Mouse (Mus musculus) kidney, postnatal 0 days (tissue): ENCODE results near the gene Tmem202. TPM values are rescaled to one million over a fixed set of nuclear protein-coding genes. Genes with fewer than 3 reads are reported as not detected.

Experiments
- ATAC-seq: fragments of 200-750 bp; cut with Nextera tagmentation; replicated peaks from 2 replicates; pipeline ENCODE4 v1.8.0; 2017; ENCODE audit warnings: low read depth, moderate number of reproducible peaks, moderate TSS enrichment, moderate library complexity; ENCODE audit not compliant: low FRiP score
- DNase-seq: peaks from one replicate; pipeline ENCODE4 v3.0.0-alpha.2; 2016; ENCODE audit warnings: low spot score
- H3K27ac ChIP-seq: fragments of 300-500 bp; sonication (generic); 2 replicates; pipeline ENCODE4 v1.5.1; 2014; ENCODE audit warnings: mild to moderate bottlenecking
- H3K27me3 ChIP-seq: fragments of 300-500 bp; sonication (generic); 2 replicates; pipeline ENCODE4 v1.6.1; 2014; ENCODE audit warnings: low read length, mixed read lengths; ENCODE audit not compliant: insufficient read depth
- H3K36me3 ChIP-seq: fragments of 300-500 bp; sonication (generic); 2 replicates; pipeline ENCODE4 v1.6.1; 2014; ENCODE audit warnings: low read length, mixed read lengths; ENCODE audit not compliant: insufficient read depth
- H3K4me1 ChIP-seq: fragments of 300-500 bp; sonication (generic); replicated peaks from 2 replicates; pipeline ENCODE4 v1.6.1; 2014; ENCODE audit warnings: antibody characterized with exemption, low read length, mixed read lengths; ENCODE audit not compliant: insufficient read depth
- H3K4me2 ChIP-seq: fragments of 300-500 bp; sonication (generic); 2 replicates; pipeline ENCODE4 v1.6.1; 2014; ENCODE audit warnings: mild to moderate bottlenecking, low read length, moderate library complexity, mixed read lengths
- H3K4me3 ChIP-seq: fragments of 300-500 bp; sonication (generic); replicated peaks from 2 replicates; pipeline ENCODE4 v1.5.1; 2014; ENCODE audit warnings: low read depth, low read length
- H3K9ac ChIP-seq: fragments of 300-500 bp; sonication (generic); 2 replicates; pipeline ENCODE4 v1.6.1; 2014; ENCODE audit warnings: low read depth, low read length
- H3K9me3 ChIP-seq: fragments of 300-500 bp; sonication (generic); replicated peaks from 2 replicates; pipeline ENCODE4 v1.6.1; 2016; ENCODE audit warnings: low read length, inconsistent platforms, mixed read lengths
- CTCF ChIP-seq: IDR thresholded peaks from 2 replicates; pipeline ENCODE4 v1.5.1; 2016; ENCODE audit warnings: antibody characterized with exemption, low read depth, mild to moderate bottlenecking, moderate library complexity
- WGBS: fragments of 180-500 bp; shearing (Covaris S2); extraction: QIAGEN DNeasy Blood & Tissue Kit; methylation state at CpG from one replicate; pipeline ENCODE4 v1.1.7; 2014; 5-methylcytosine and 5-hydroxymethylcytosine counted together
- polyA plus RNA-seq: library from polyadenylated mRNA; unstranded; fragments of >200 nt; fragmentation: Nextera tagmentation; extraction: Ambion mirVana; gene quantifications from 2 replicates; pipeline ENCODE4 v1.2.1, GENCODE M21; 2015

The Tmem202 gene
- polyA plus RNA-seq, 1 experiment from 2014 or later: 0.11 TPM

GRCm38 (mm10) chr9:59551017-59551416 lies 11.4 kb upstream of the Tmem202 start:
- H3K4me1 ChIP-seq: no peaks in the 10 kb centered on the region
- no peaks in the 10 kb centered on the region for H3K36me3 ChIP-seq
- no peak for ATAC-seq
- WGBS: 78% methylated on average over 5 of the region's 5 CpGs
- H3K4me2 ChIP-seq: no peak overlapping the region
- no peak overlapping the region for H3K27ac ChIP-seq
- H3K9ac ChIP-seq: no peak overlapping the region
- no peaks in the 10 kb centered on the region for H3K9me3 ChIP-seq
- no peaks in the 10 kb centered on the region for H3K27me3 ChIP-seq
- DNase-seq: no peak
- no peak for TF ChIP-seq CTCF
- H3K4me3 ChIP-seq: no peak overlapping the region

GRCm38 (mm10) chr9:59550077-59550476 lies 10.4 kb upstream of the Tmem202 start:
- ATAC-seq (no peak), DNase-seq (no peak)
- H3K9me3 ChIP-seq: no peaks in the 10 kb centered on the region
- no peak overlapping the region for H3K4me2 ChIP-seq
- TF ChIP-seq CTCF: no peak
- H3K27ac ChIP-seq: no peak overlapping the region
- no peak overlapping the region for H3K9ac ChIP-seq
- H3K4me3 ChIP-seq: no peak overlapping the region
- H3K36me3 ChIP-seq: no peaks in the 10 kb centered on the region
- no peaks in the 10 kb centered on the region for H3K4me1 ChIP-seq
- WGBS: 85% methylated on average over 4 of the region's 4 CpGs
- no peaks in the 10 kb centered on the region for H3K27me3 ChIP-seq

DNA sequence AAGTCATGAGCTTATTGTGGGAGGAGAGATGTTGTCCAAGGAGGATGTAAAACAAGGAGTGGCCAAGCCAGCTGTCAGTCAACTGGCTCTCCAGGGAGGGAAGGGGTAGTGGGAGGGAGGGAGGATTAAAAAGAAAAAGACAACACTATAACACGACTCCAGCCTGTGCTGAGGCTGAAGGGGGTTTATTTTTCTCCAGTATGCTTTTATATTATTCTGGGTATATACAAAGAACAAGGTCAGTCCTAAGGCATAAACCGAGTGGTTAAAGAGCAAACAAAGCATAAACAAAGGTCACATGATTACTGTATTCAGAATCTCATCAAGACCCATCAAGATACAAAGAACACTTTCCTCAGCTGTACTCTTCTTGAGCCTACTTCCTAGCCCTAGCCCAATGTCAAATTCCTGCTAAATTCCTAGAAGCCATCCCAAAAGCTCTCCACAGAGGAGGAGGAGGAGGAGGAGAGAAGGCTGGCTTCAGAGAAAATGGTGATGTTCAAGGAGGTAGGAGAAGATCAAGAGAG lies 9.4 kb upstream of the Tmem202 start:
- WGBS: 51% methylated on average over 2 of the region's 2 CpGs
- no peak for TF ChIP-seq CTCF
- Histone ChIP-seq H3K4me1 (no peaks in the 10 kb centered on the region), H3K9me3 (no peaks in the 10 kb centered on the region), H3K27me3 (no peaks in the 10 kb centered on the region), H3K4me2 (no peak overlapping the region), H3K27ac (no peak overlapping the region), H3K4me3 (no peak overlapping the region), H3K36me3 (no peaks in the 10 kb centered on the region), H3K9ac (no peak overlapping the region)
- ATAC-seq: no peak
- no peak for DNase-seq

DNA sequence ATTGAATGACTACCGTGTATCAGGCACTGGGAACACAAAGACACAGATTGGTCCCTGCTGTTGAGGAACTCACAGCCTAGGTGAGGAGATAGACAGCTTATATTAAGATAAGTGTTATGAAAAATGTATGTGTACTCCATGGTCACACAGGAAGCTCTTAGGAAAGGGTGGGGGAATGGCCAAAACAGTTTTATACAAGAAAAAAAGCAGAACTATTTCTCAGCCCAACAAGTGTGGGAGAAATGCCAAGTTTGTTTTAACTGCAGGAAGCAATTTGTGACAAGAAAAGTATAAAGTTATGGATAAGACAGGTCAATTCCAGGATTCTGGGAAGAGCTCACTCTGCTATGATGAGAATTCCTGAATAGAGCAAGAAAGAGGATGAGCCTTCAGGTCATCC lies 8.2 kb upstream of the Tmem202 start:
- DNase-seq (no peak), ATAC-seq (no peak)
- 91% methylated on average over 1 of the region's 1 CpGs for WGBS

GRCm38 (mm10) chr9:59544739-59545138 lies 5.1 kb upstream of the Tmem202 start:
- Histone ChIP-seq H3K4me1 (peaks cover 13% of the 10 kb centered on the region; the same call in 1 of the 2 replicates), H3K27ac (no peak overlapping the region), H3K4me2 (no peak overlapping the region), H3K4me3 (no peak overlapping the region), H3K9me3 (no peaks in the 10 kb centered on the region), H3K9ac (no peak overlapping the region), H3K27me3 (no peaks in the 10 kb centered on the region), H3K36me3 (no peaks in the 10 kb centered on the region)
- DNase-seq (no peak), ATAC-seq (no peak)
- no peak for TF ChIP-seq CTCF
- WGBS: 82% methylated on average over 5 of the region's 5 CpGs

More for the DNA sequence above, 8.2 kb upstream of the Tmem202 start:
- Histone ChIP-seq H3K9me3 (no peaks in the 10 kb centered on the region), H3K4me2 (no peak overlapping the region), H3K36me3 (no peaks in the 10 kb centered on the region), H3K4me1 (no peaks in the 10 kb centered on the region), H3K27me3 (no peaks in the 10 kb centered on the region), H3K4me3 (no peak overlapping the region), H3K9ac (no peak overlapping the region), H3K27ac (no peak overlapping the region)
- no peak for TF ChIP-seq CTCF

- Histone ChIP-seq H3K4me2 (no peak overlapping the region), H3K27ac (no peak overlapping the region), H3K4me1 (peaks cover 14% of the 10 kb centered on the region; the same call in 1 of the 2 replicates), H3K36me3 (no peaks in the 10 kb centered on the region), H3K9ac (no peak overlapping the region), H3K27me3 (no peaks in the 10 kb centered on the region), H3K9me3 (no peaks in the 10 kb centered on the region), H3K4me3 (no peak overlapping the region)
- TF ChIP-seq CTCF: no peak
- ATAC-seq: no peak
- no peak for DNase-seq
Measured at GRCm38 (mm10) chr9:59542766-59543324, 3.2 kb upstream of the Tmem202 start.

- DNase-seq (no peak), ATAC-seq (no peak)
- Histone ChIP-seq H3K36me3 (no peaks in the 10 kb centered on the region), H3K27ac (no peak overlapping the region), H3K4me3 (no peak overlapping the region), H3K4me1 (peaks cover 14% of the 10 kb centered on the region; the same call in 1 of the 2 replicates), H3K9ac (no peak overlapping the region), H3K27me3 (no peaks in the 10 kb centered on the region), H3K9me3 (no peaks in the 10 kb centered on the region), H3K4me2 (no peak overlapping the region)
- 83% methylated on average over 6 of the region's 6 CpGs for WGBS
- TF ChIP-seq CTCF: no peak
Measured at GRCm38 (mm10) chr9:59541617-59542016, 2.0 kb upstream of the Tmem202 start.
